Mouse (Mus musculus) CD4-positive naive resting alpha-beta T cell, adult 76 days (primary cell): ENCODE measurements around the gene Thsd4. TPM values are rescaled to one million over a fixed set of nuclear protein-coding genes. Genes with fewer than 3 reads are reported as not detected.

Experiments
- total RNA-seq: library from RNA; stranded (reverse); gene quantifications from one replicate; pipeline ENCODE4 v1.2.4, GENCODE M21; 2023

Thsd4 gene
- not detected for total RNA-seq

DNA sequence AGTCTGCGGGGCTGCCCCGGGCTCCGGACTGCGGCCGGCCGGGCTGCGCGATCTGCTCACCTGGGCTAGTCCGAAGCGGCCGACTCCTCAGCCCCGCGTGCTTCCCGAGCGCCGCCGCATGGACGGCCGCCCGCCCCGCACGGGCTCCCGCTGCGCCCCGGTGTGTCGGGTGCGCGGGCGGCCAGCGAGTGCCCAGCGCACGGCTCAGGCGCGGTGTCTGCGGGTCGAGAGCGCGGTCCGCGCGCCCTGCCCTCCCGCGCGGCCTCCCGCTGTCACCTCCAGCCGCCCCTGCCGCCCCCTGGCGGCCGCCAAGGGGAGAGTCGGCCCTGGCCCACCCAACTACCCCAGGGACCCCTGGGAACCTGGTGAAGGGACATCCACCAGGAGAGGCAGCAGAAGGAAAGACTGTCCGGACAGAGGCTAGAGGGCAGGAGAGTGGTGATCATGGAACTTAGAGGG is at the start of gene Thsd4:
Thsd4 (minus strand) TSS at position 241 of the 459 bp plus-strand sequence.

DNA sequence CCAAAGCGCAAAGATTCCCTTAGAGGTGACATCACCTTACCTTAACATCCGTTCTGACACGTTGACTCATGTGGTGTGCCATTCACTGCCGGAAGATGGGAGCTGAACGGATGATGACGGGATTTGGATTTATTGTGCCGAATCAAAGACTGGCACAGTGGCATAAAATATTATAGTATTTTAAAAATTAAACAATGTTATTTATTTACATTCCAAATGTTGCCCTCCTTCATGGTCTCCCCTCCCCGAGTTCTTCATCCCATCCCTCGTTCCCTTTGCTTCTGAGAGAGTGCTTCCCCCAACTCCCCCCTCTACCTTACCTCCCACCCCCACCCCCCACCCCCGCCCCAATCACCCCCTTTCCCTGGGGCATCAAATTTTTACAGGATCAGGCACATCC is 561.3 kb downstream of the Thsd4 start, which contains the start of gene Nr2e3:
Nr2e3 (minus strand) TSS at position 101 of the 400 bp plus-strand sequence.

Other genes with a start within 250 kb of the Thsd4 start
- not detected for gene Lrrc49, start 166.1 kb upstream of the Thsd4 start, total RNA-seq
- not detected for gene Larp6, start 190.9 kb upstream of the Thsd4 start, total RNA-seq